Mouse (Mus musculus) forebrain, embryonic 14.5 days (tissue): ENCODE data around the gene Sp3. TPM values are rescaled to one million over a fixed set of nuclear protein-coding genes. Genes with fewer than 3 reads are reported as not detected.
"Not testable (repeated sequence)": the region's sequence is repeated elsewhere in the genome, so short reads cannot be mapped to it uniquely, and the experiment has no call there.

Source experiments
- ATAC-seq: fragments of 200-750 bp; cut with Nextera tagmentation; 2 replicates; pipeline ENCODE4 v1.8.0; 2017; ENCODE audit warnings: mild to moderate bottlenecking, moderate library complexity
- DNase-seq: peaks from one replicate; pipeline ENCODE4 v3.0.0-alpha.2; 2015; ENCODE audit warnings: low spot score
- H3K27ac ChIP-seq: fragments of 300-500 bp; sonication (generic); 2 replicates; pipeline ENCODE4 v1.5.1; 2014; ENCODE audit warnings: low read depth, mild to moderate bottlenecking, control low read depth, low read length, moderate library complexity
- H3K27me3 ChIP-seq: fragments of 300-500 bp; sonication (generic); replicated peaks from 2 replicates; pipeline ENCODE4 v1.6.1; 2014; ENCODE audit warnings: low read length, control low read depth, mixed read lengths; ENCODE audit not compliant: control insufficient read depth, insufficient read depth
- H3K36me3 ChIP-seq: fragments of 300-500 bp; sonication (generic); 2 replicates; pipeline ENCODE4 v1.6.1; 2014; ENCODE audit warnings: low read length, control low read depth; ENCODE audit not compliant: control insufficient read depth, insufficient read depth
- H3K4me1 ChIP-seq: fragments of 300-500 bp; sonication (generic); 2 replicates; pipeline ENCODE4 v1.6.1; 2014; ENCODE audit warnings: antibody characterized with exemption, low read length, control low read depth; ENCODE audit not compliant: control insufficient read depth, insufficient read depth
- H3K4me2 ChIP-seq: fragments of 300-500 bp; sonication (generic); 2 replicates; pipeline ENCODE4 v1.6.1; 2014; ENCODE audit warnings: mild to moderate bottlenecking, control low read depth, low read length
- H3K4me3 ChIP-seq: fragments of 300-500 bp; sonication (generic); 2 replicates; pipeline ENCODE4 v1.5.1; 2014; ENCODE audit warnings: low read depth, low read length, control low read depth
- H3K9ac ChIP-seq: fragments of 300-500 bp; sonication (generic); 2 replicates; pipeline ENCODE4 v1.6.1; 2014; ENCODE audit warnings: mild to moderate bottlenecking, low read length, control low read depth, moderate library complexity
- H3K9me3 ChIP-seq: fragments of 300-500 bp; sonication (generic); replicated peaks from 2 replicates; pipeline ENCODE4 v1.6.1; 2016; ENCODE audit warnings: low read length, control low read depth, mixed read lengths; ENCODE audit not compliant: control insufficient read depth
- WGBS: fragments of 180-500 bp; shearing (Covaris S2); extraction: QIAGEN DNeasy Blood & Tissue Kit; methylation state at CpG from one replicate; pipeline ENCODE4 v1.1.7; 2014; 5-methylcytosine and 5-hydroxymethylcytosine counted together
- microRNA-seq: library from miRNA; unstranded; fragments of <30 nt; microRNA quantifications from one replicate; pipeline ENCODE4, GENCODE M21; 2016
- polyA plus RNA-seq: library from polyadenylated mRNA; unstranded; fragments of >200 nt; fragmentation: Nextera tagmentation; extraction: Ambion mirVana; gene quantifications from 2 replicates; pipeline ENCODE4 v1.2.1, GENCODE M21; 2014

Gene Sp3
- polyA plus RNA-seq, 1 experiment from 2014 or later = 61.9 TPM

- not testable (repeated sequence) for H3K9ac ChIP-seq, ATAC-seq, H3K36me3 ChIP-seq, H3K4me3 ChIP-seq, DNase-seq, H3K27me3 ChIP-seq, H3K4me1 ChIP-seq, H3K9me3 ChIP-seq, H3K27ac ChIP-seq, H3K4me2 ChIP-seq
- WGBS = 87% methylated on average over 16 of the region's 16 CpGs
Measured at GRCm38 (mm10) chr2:72902816-72903680, 77.2 kb downstream of the Sp3 start.

GRCm38 (mm10) chr2:72898782-72899305 lies 81.4 kb downstream of the Sp3 start:
- Histone ChIP-seq H3K27me3 (no peaks in the 10 kb centered on the region), H3K27ac (no peak overlapping the region), H3K9ac (no peak overlapping the region), H3K4me3 (no peak overlapping the region), H3K36me3 (no peaks in the 10 kb centered on the region), H3K4me1 (no peaks in the 10 kb centered on the region), H3K9me3 (peaks cover 8% of the 10 kb centered on the region), H3K4me2 (no peak overlapping the region)
- DNase-seq = no peak
- WGBS = 96% methylated on average over 2 of the region's 2 CpGs
- ATAC-seq = no peak

DNA sequence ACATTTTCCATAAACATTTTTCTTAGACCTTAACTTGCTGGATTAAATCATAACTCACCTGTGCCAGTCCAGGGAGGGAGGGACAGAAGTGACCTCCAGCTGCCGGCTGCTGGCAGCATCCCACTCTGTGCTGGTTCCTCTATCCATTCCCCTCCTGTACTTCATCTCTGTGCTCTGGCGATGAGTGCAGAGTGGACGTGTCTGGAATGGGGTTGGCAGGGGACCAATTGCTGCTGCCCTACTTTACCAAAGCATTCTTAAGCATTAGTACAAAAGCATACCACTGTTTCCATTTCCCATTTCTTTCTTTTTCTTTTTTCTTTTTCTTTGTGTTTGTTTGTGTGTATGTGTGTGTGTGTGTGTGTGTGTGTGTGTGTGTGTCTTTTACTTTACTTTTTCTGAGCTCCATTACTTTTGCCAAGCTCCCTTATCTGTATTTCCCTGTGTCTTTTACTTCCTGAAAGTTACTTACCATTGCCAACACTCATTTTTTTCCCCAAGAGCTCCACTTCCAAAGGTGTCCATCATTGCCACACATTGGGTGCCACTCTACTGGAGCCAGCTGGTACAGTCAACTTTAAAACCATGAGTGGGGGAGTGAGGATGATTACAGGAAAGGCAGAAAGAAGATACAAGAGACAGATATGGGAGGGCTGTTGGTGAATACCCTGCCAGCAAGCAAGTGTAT lies 82.0 kb downstream of the Sp3 start:
- no peak for ATAC-seq
- no peak overlapping the region for H3K9ac ChIP-seq
- no peaks in the 10 kb centered on the region for H3K36me3 ChIP-seq
- H3K9me3 ChIP-seq = peaks cover 8% of the 10 kb centered on the region
- no peak overlapping the region for H3K27ac ChIP-seq
- no peaks in the 10 kb centered on the region for H3K27me3 ChIP-seq
- no peak overlapping the region for H3K4me2 ChIP-seq
- no peaks in the 10 kb centered on the region for H3K4me1 ChIP-seq
- no peak overlapping the region for H3K4me3 ChIP-seq
- 75% methylated on average over 3 of the region's 3 CpGs for WGBS
- no peak for DNase-seq

DNA sequence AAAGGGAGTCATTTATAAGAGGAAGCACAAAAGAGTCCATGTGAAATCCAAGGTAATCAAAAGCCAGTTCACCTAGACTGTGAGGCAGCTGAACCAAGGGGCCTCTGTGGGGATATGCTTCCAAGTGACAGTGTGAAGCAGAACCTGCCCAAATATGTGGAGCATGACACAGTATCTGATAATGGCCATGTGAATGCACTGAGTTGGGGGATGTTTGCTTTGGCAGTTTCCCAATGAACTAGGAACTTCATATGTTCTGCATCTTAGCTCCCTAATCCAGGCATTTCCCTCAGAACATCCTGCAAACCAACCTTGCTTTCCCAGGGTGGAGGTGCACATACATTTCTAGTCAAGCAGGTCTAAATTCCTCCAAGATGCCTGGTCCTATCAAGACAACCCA lies 90.4 kb downstream of the Sp3 start:
- ATAC-seq (no peak), DNase-seq (no peak)
- Histone ChIP-seq H3K27me3 (no peaks in the 10 kb centered on the region), H3K4me1 (no peaks in the 10 kb centered on the region), H3K9me3 (no peaks in the 10 kb centered on the region), H3K27ac (no peak overlapping the region), H3K4me2 (no peak overlapping the region), H3K9ac (no peak overlapping the region), H3K36me3 (no peaks in the 10 kb centered on the region), H3K4me3 (no peak overlapping the region)

Small RNA genes lying within 50 kb of the gene (microRNA-seq; reads per million reads assigned to microRNA genes)
- gene Gm25960 = not detected

Other genes with a start within 250 kb of the Sp3 start
- gene Gm11084, start 6.3 kb upstream of the Sp3 start, polyA plus RNA-seq = not detected in 2 replicates
- 80.9 and 92.9 TPM in 2 replicates for gene Ola1, start 238.5 kb upstream of the Sp3 start, polyA plus RNA-seq